Mouse (Mus musculus) brain, embryonic 14.5 days (tissue): Measurements from ENCODE around the gene Gm49355. TPM values are rescaled to one million over a fixed set of nuclear protein-coding genes. Genes with fewer than 3 reads are reported as not detected.

ENCODE experiments used
- DNase-seq: peaks from one replicate; pipeline ENCODE4 v3.0.0-alpha.2; 2011; ENCODE audit warnings: low read depth
- CTCF ChIP-seq: fragments of 200-500 bp; IDR thresholded peaks from 2 replicates; pipeline ENCODE4 v1.5.1; 2012; ENCODE audit warnings: inconsistent platforms, mild to moderate bottlenecking, moderate library complexity, borderline replicate concordance; ENCODE audit not compliant: insufficient read depth, insufficient read length; ENCODE audit errors: extremely low read depth
- POLR2A ChIP-seq: fragments of 200-500 bp; IDR thresholded peaks from 2 replicates; pipeline ENCODE4 v1.6.1; 2012; ENCODE audit warnings: mild to moderate bottlenecking, inconsistent platforms, borderline replicate concordance; ENCODE audit not compliant: poor library complexity, insufficient read depth, insufficient read length, severe bottlenecking; ENCODE audit errors: extremely low read depth
- polyA plus RNA-seq: library from polyadenylated mRNA; depleted of rRNA; stranded (reverse); fragments of >200 nt; gene quantifications from 2 replicates; pipeline ENCODE4 v1.2.3, GENCODE M21; 2012

The Gm49355 gene
- polyA plus RNA-seq, 1 experiment, result 0.19 TPM

DNA sequence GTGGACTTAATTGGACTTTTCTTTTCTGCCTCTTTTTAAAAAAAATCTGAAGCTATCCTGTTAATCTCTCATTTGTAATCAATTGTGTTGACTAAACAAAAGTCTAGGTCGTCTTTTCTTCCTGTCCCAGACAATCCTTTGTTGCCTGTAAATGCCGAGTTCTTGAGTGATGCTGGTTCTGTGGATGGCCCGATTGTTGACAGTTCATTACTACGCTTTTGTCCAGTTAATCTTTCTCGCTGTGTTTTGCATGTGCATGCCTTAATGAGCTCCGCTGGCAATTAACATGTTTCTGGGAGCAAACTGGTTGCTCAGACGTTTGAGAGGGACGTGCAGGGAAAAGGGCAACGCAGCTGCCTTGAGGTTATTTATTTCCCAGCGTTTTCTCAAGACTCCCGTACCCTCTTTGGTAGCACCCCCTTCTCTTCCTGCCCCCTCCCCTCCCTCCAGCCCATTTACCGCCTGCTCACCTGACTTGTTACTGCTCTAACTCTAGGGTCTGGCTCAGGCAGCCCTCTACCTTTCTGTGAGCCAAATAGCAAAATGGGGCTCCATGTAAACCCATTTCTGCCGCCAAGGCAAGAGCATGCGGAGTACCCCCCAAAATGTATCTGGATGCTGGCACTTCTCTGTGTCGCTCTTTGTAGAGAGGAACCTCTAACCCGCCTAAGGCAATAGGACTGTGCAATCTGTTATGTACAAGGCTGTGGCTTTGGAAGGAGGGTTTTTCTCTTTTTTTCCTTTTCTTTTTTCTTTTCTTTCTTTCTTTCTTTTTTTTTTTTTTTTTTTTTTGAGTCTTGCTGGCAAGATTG is 54.4 kb downstream of the Gm49355 start:
- DNase-seq, result peak; percentile 98
- TF ChIP-seq POLR2A (no peak), CTCF (no peak)

- TF ChIP-seq CTCF, result no peak
- no peak for TF ChIP-seq POLR2A
- DNase-seq, result peak; percentile 62
These were observed 55.2 kb downstream of the Gm49355 start for GRCm38 (mm10) chr14:12338811-12339565.

GRCm38 (mm10) chr14:12340238-12341074 is 56.7 kb downstream of the Gm49355 start:
- no peak for TF ChIP-seq POLR2A
- no peak for TF ChIP-seq CTCF
- DNase-seq, result peak; percentile 62

- TF ChIP-seq POLR2A (no peak), CTCF (no peak)
- peak; percentile 85 for DNase-seq
These were observed 57.5 kb downstream of the Gm49355 start for GRCm38 (mm10) chr14:12341075-12341788.

DNA sequence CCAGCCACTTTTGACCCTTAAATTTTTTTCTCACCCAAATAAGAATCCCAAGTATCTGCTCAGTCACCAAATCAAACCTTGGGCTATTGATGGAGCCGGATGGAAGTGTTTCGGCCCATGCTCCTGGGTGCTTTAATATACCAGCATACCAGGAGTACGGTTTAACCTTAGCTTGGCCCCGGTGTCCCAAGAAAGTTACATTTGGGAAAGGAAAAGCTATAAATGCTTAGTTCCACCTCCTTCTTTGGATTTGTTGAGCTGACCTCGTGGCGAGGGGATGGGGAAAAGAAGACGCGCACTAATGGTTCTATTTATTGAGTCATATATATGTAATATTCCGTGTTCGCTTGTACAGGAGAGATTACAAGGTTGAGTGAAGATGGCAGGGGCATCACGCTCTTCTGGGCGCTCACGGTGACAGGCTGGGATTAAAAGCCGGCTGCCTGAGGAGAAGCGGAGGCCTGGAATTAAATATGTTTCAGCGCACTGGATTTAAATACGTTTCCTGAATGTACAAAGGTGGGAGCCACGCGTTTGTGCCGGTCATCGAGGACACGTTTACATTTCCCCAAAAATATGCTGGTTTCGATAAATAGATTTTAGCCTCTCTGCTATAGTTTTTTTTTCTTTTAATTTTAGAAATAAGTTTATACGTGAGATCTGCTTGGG is 58.1 kb downstream of the Gm49355 start:
- TF ChIP-seq CTCF, result no peak
- TF ChIP-seq POLR2A, result no peak
- peak; percentile 47 for DNase-seq

- peak; percentile 55 for DNase-seq
- TF ChIP-seq POLR2A, result no peak
- no peak for TF ChIP-seq CTCF
These were observed 58.8 kb downstream of the Gm49355 start for GRCm38 (mm10) chr14:12342458-12343131.

- no peak for TF ChIP-seq POLR2A
- no peak for TF ChIP-seq CTCF
- DNase-seq, result peak; percentile 66
These were observed 59.7 kb downstream of the Gm49355 start for GRCm38 (mm10) chr14:12343451-12343941.

DNA sequence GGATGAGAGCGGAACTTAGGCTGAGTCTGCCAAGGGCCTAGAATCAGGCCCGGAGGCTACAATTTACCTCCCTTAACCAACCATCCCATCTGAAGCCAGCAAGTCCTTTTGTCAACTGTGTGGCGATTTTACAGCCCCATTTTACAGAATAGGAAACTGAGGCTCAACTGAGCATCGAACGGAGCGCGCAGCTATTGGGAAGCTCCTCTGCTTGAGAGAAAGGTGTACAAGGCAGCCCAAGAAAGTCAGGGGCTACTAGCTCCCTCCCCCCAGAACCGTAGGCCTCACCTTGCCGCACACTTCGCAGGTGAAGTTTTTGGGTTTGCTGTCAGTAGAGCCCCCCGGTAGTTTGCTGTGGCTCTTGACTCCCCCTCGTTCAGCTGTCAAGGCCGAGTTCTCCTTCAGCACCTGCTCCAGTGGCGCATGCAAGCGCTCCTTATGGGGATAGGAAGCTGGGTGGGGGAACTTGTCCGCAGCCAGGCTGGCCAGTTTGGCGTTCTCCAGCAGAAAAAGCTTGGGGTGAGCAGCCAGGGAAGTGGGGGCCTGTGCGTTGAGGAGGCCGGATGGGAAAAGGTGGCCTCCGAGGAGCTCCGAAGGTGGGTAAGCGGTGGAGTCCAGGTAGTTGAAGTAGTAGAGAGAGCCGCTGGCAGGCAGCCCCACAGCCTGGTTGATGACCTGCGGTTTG is 60.4 kb downstream of the Gm49355 start:
- peak; percentile 46 for DNase-seq
- TF ChIP-seq POLR2A, result no peak

DNA sequence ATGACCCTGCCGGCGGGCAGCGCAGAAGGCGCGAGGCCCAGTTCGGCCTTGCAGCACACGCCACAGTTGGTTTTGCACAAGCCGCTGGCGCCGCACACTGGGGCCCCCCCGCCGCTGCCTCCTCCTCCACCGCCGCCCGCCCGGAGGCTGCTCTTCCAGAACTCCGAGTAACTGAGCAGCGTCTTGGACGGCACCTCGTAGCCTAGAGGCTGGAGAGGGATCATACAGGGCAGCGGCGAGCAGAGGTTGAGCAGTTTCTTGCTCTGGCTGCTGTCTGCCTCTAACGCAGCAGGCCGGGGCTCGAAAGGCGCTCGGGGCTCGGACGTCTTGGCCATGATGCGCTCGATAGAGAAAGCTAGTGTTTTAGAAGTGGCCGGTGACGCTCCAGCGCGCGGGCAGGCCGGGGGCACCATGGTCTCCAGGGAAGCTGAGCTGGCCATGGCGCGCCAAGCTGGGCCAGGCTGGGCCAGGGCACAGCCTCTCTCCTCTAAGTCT is 61.0 kb downstream of the Gm49355 start:
- no peak for TF ChIP-seq POLR2A
- no peak for TF ChIP-seq CTCF
- no peak for DNase-seq
